Mouse (Mus musculus) hindbrain, postnatal 0 days (tissue): Measurements from ENCODE around the gene Rasd1. TPM values are rescaled to one million over a fixed set of nuclear protein-coding genes. Genes with fewer than 3 reads are reported as not detected.
"Not testable (repeated sequence)": the region's sequence is repeated elsewhere in the genome, so short reads cannot be mapped to it uniquely, and the experiment has no call there.

Experiments
- ATAC-seq: fragments of 200-750 bp; cut with Nextera tagmentation; 2 replicates; pipeline ENCODE4 v1.8.0; 2017; ENCODE audit warnings: mild to moderate bottlenecking, moderate TSS enrichment, moderate library complexity
- DNase-seq: peaks from one replicate; pipeline ENCODE4 v3.0.0-alpha.2; 2015; ENCODE audit warnings: low spot score
- H3K27ac ChIP-seq: fragments of 300-500 bp; sonication (generic); 2 replicates; pipeline ENCODE4 v1.5.1; 2014; ENCODE audit warnings: mild to moderate bottlenecking
- H3K27me3 ChIP-seq: fragments of 300-500 bp; sonication (generic); 2 replicates; pipeline ENCODE4 v1.6.1; 2014; ENCODE audit warnings: low read length, mixed read lengths; ENCODE audit not compliant: insufficient read depth
- H3K36me3 ChIP-seq: fragments of 300-500 bp; sonication (generic); 2 replicates; pipeline ENCODE4 v1.6.1; 2014; ENCODE audit warnings: low read length, mixed read lengths; ENCODE audit not compliant: insufficient read depth
- H3K4me1 ChIP-seq: fragments of 300-500 bp; sonication (generic); 2 replicates; pipeline ENCODE4 v1.6.1; 2014; ENCODE audit warnings: antibody characterized with exemption, low read length, mixed read lengths; ENCODE audit not compliant: insufficient read depth
- H3K4me2 ChIP-seq: fragments of 300-500 bp; sonication (generic); 2 replicates; pipeline ENCODE4 v1.6.1; 2014; ENCODE audit warnings: low read depth, mild to moderate bottlenecking, low read length, moderate library complexity, mixed read lengths
- H3K4me3 ChIP-seq: fragments of 300-500 bp; sonication (generic); 2 replicates; pipeline ENCODE4 v1.5.1; 2014; ENCODE audit warnings: low read length
- H3K9ac ChIP-seq: fragments of 300-500 bp; sonication (generic); replicated peaks from 2 replicates; pipeline ENCODE4 v1.6.1; 2014; ENCODE audit warnings: mild to moderate bottlenecking, low read length, moderate library complexity, mixed read lengths
- H3K9me3 ChIP-seq: fragments of 300-500 bp; sonication (generic); 2 replicates; pipeline ENCODE4 v1.6.1; 2016; ENCODE audit warnings: low read length, mixed read lengths
- CTCF ChIP-seq: IDR thresholded peaks from 2 replicates; pipeline ENCODE4 v1.5.1; 2016; ENCODE audit warnings: antibody characterized with exemption, control low read depth, low read depth
- WGBS: fragments of 180-500 bp; shearing (Covaris S2); extraction: QIAGEN DNeasy Blood & Tissue Kit; methylation state at CpG from one replicate; pipeline ENCODE4 v1.1.7; 2014; 5-methylcytosine and 5-hydroxymethylcytosine counted together
- polyA plus RNA-seq: library from polyadenylated mRNA; unstranded; fragments of >200 nt; fragmentation: Nextera tagmentation; extraction: Ambion mirVana; gene quantifications from 2 replicates; pipeline ENCODE4 v1.2.1, GENCODE M21; 2015
- total RNA-seq: library from RNA; depleted of rRNA; stranded (reverse); fragments of >200 nt; gene quantifications from 2 replicates; pipeline ENCODE4 v1.2.3, GENCODE M21; 2014

Rasd1 gene
- total and polyA plus RNA-seq, 2 experiments from 2014 or later = 0.10 to 2.3 TPM

GRCm38 (mm10) chr11:59948401-59948767, 16.4 kb downstream of the Rasd1 start:
- ATAC-seq (peak; percentile 38), DNase-seq (peak; percentile 42)
- Histone ChIP-seq H3K4me3 (peak overlapping the region; percentile 99), H3K9ac (peak overlapping the region; percentile 96), H3K27ac (peak overlapping the region; percentile 91), H3K4me1 (peaks cover 3% of the 10 kb centered on the region), H3K9me3 (no peaks in the 10 kb centered on the region), H3K36me3 (no peaks in the 10 kb centered on the region), H3K4me2 (peak overlapping the region; percentile 82), H3K27me3 (no peaks in the 10 kb centered on the region)
- 3% methylated on average over 16 of the region's 16 CpGs for WGBS
- no peak for TF ChIP-seq CTCF

GRCm38 (mm10) chr11:59947752-59948400, 16.9 kb downstream of the Rasd1 start, which contains the start of gene Med9:
TSS of gene Med9 (plus strand) at chr11:59948206.
- no peaks in the 10 kb centered on the region for H3K36me3 ChIP-seq
- peaks cover 3% of the 10 kb centered on the region for H3K4me1 ChIP-seq
- DNase-seq (peak; percentile 98), ATAC-seq (peak; percentile 97)
- H3K27ac ChIP-seq = peak within 1 kb of the TSS; percentile 91
- no peaks in the 10 kb centered on the region for H3K9me3 ChIP-seq
- WGBS = under 1% methylated on average over 43 of the region's 43 CpGs
- peak within 1 kb of the TSS; percentile 99 for H3K4me3 ChIP-seq
- H3K4me2 ChIP-seq = peak within 1 kb of the TSS; percentile 82
- no peaks in the 10 kb centered on the region for H3K27me3 ChIP-seq
- peak within 1 kb of the TSS; percentile 96 for H3K9ac ChIP-seq
- no peak for TF ChIP-seq CTCF

GRCm38 (mm10) chr11:59944855-59945254, 19.9 kb downstream of the Rasd1 start:
- H3K36me3 ChIP-seq, H3K9me3 ChIP-seq, H3K4me2 ChIP-seq, H3K4me3 ChIP-seq, DNase-seq, H3K9ac ChIP-seq, H3K27ac ChIP-seq, H3K4me1 ChIP-seq, ATAC-seq, H3K27me3 ChIP-seq: not testable (repeated sequence)
- 88% methylated on average over 9 of the region's 10 CpGs for WGBS

- Histone ChIP-seq H3K9me3 (no peaks in the 10 kb centered on the region), H3K4me1 (no peaks in the 10 kb centered on the region), H3K27me3 (no peaks in the 10 kb centered on the region), H3K9ac (no peak overlapping the region), H3K4me2 (no peak overlapping the region), H3K4me3 (no peak overlapping the region), H3K36me3 (no peaks in the 10 kb centered on the region), H3K27ac (no peak overlapping the region)
- TF ChIP-seq CTCF = no peak
- 15% methylated on average over 3 of the region's 3 CpGs for WGBS
- no peak for DNase-seq
- ATAC-seq = no peak
Observed at GRCm38 (mm10) chr11:59941391-59941790, 23.4 kb downstream of the Rasd1 start.

- Histone ChIP-seq H3K27me3 (no peaks in the 10 kb centered on the region), H3K4me1 (no peaks in the 10 kb centered on the region), H3K27ac (no peak overlapping the region), H3K4me3 (no peak overlapping the region), H3K4me2 (no peak overlapping the region), H3K36me3 (no peaks in the 10 kb centered on the region), H3K9me3 (no peaks in the 10 kb centered on the region), H3K9ac (no peak overlapping the region)
- 64% methylated on average over 3 of the region's 3 CpGs for WGBS
- TF ChIP-seq CTCF = no peak
- DNase-seq = no peak
- no peak for ATAC-seq
Observed at GRCm38 (mm10) chr11:59940645-59941044, 24.1 kb downstream of the Rasd1 start.

- Histone ChIP-seq H3K36me3 (no peaks in the 10 kb centered on the region), H3K9me3 (no peaks in the 10 kb centered on the region), H3K4me1 (no peaks in the 10 kb centered on the region), H3K27ac (no peak overlapping the region), H3K27me3 (no peaks in the 10 kb centered on the region), H3K4me2 (no peak overlapping the region), H3K4me3 (no peak overlapping the region), H3K9ac (no peak overlapping the region)
- DNase-seq = no peak
- TF ChIP-seq CTCF = no peak
- WGBS = 84% methylated on average over 1 of the region's 1 CpGs
- ATAC-seq = no peak
Observed at GRCm38 (mm10) chr11:59939821-59940220, 24.9 kb downstream of the Rasd1 start.

- Histone ChIP-seq H3K27ac (no peak overlapping the region), H3K4me3 (no peak overlapping the region), H3K36me3 (no peaks in the 10 kb centered on the region), H3K4me2 (no peak overlapping the region), H3K4me1 (0 out of 2 replicates have a peak, but pooled peaks cover 5% of the 10 kb centered on the region), H3K27me3 (no peaks in the 10 kb centered on the region), H3K9ac (no peak overlapping the region), H3K9me3 (no peaks in the 10 kb centered on the region)
- no peak for TF ChIP-seq CTCF
- 31% methylated on average over 2 of the region's 2 CpGs for WGBS
- no peak for DNase-seq
- no peak for ATAC-seq
Observed at GRCm38 (mm10) chr11:59937615-59938014, 27.1 kb downstream of the Rasd1 start.
